Mouse (Mus musculus): ENCODE measurements around the gene Adamts20. TPM values are rescaled to one million over a fixed set of nuclear protein-coding genes. Genes with fewer than 3 reads are reported as not detected.

Gene Adamts20
- polyA plus RNA-seq, 1 experiment, result not detected

DNA sequence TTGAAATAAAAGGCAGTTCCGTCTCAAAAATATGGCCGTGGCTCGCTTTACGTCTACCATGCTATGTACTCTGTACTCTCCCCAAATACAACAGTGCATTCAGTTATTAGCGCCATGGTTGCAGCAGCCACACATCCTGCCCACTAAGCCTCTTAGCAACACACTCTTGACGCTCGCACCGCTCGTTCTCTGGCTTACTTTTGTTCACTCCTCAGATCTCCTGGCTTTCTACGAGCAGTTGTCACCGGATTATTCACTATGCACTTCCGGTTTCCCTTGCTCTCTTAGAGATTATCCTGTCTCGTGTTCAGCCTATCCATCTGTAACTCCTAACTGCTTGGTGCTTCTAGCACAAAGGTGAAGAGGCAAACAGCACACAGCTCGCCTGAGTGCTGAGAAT is 337 bp downstream of the Adamts20 start:
- Histone ChIP-seq H3ac (ENCODE audit: control insufficient read depth, insufficient read length) (no peak overlapping the region), H3K4me2 (ENCODE audit: low read depth) (no peak overlapping the region), H3K36me3 (ENCODE audit: control insufficient read depth, insufficient read depth) (no peaks in the 10 kb centered on the region), H3K4me3 (no peak overlapping the region), H3K79me2 (ENCODE audit: control insufficient read depth, insufficient read depth) (no peaks in the 10 kb centered on the region), H3K27me3 (ENCODE audit: control insufficient read depth, insufficient read depth, insufficient read length) (peaks cover 6% of the 10 kb centered on the region)
- TF ChIP-seq TCF12 (IDR thresholded peaks at IDR 0.05; ENCODE audit: insufficient read depth, poor library complexity, severe bottlenecking) (no peak), MYOD1 (IDR thresholded peaks at IDR 0.05; ENCODE audit: control insufficient read depth in 1 of 3, insufficient read length in 2 of 3, low read depth in 2 of 3) (no peak), CEBPB (IDR thresholded peaks at IDR 0.05; ENCODE audit: insufficient read depth, poor library complexity, severe bottlenecking) (no peak), POLR2A (IDR thresholded peaks at IDR 0.05; ENCODE audit: insufficient read length, low read depth) (no peak), POLR2AphosphoS2 (IDR thresholded peaks at IDR 0.05; ENCODE audit: insufficient read length, low read depth) (no peak), REST (IDR thresholded peaks at IDR 0.05; ENCODE audit: insufficient read depth, insufficient read length) (no peak), E2F4 (IDR thresholded peaks at IDR 0.05; ENCODE audit: insufficient read depth) (no peak), TCF3 (IDR thresholded peaks at IDR 0.05; ENCODE audit: insufficient read length, low read depth) (no peak), MYOG (IDR thresholded peaks at IDR 0.05; ENCODE audit: control insufficient read depth in 1 of 3, insufficient read depth in 1 of 3, insufficient read length in 2 of 3, low read depth in 2 of 3) (no peak), USF1 (IDR thresholded peaks at IDR 0.05; ENCODE audit: low read depth) (no peak), MAX (IDR thresholded peaks at IDR 0.05; ENCODE audit: low read depth) (no peak), SRF (IDR thresholded peaks at IDR 0.05; ENCODE audit: control insufficient read depth, insufficient read length, low read depth) (no peak)

DNA sequence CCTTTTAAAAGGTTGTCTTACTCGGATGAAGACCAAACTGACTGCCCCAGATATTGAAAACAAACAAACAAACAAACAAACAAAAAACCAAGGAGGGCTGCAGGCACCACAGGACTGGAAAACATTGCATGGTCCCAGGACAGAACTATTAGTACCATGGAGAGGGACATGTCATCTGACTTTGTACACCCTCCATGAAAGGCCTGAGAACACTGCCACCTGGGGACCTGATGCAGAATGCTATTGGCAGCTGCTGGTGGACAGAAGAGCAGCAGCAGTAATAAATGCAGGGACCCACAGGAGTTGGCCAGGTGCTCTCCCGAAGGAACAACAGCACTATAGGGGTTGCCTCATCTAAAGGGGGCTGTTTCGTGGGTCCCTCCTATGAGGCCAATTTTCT is 2.0 kb downstream of the Adamts20 start:
- TF ChIP-seq MYOG (IDR thresholded peaks at IDR 0.05; ENCODE audit: control insufficient read depth in 1 of 3, insufficient read depth in 1 of 3, insufficient read length in 2 of 3, low read depth in 2 of 3) (no peak), MAX (IDR thresholded peaks at IDR 0.05; ENCODE audit: low read depth) (no peak), CEBPB (IDR thresholded peaks at IDR 0.05; ENCODE audit: insufficient read depth, poor library complexity, severe bottlenecking) (no peak), USF1 (IDR thresholded peaks at IDR 0.05; ENCODE audit: low read depth) (peak; percentile 26), TCF3 (IDR thresholded peaks at IDR 0.05; ENCODE audit: insufficient read length, low read depth) (no peak), MYOD1 (IDR thresholded peaks at IDR 0.05; ENCODE audit: control insufficient read depth in 1 of 3, insufficient read length in 2 of 3, low read depth in 2 of 3) (no peak), REST (IDR thresholded peaks at IDR 0.05; ENCODE audit: insufficient read depth, insufficient read length) (peak; percentile 63), E2F4 (IDR thresholded peaks at IDR 0.05; ENCODE audit: insufficient read depth) (no peak)
- Histone ChIP-seq H3ac (ENCODE audit: control insufficient read depth, insufficient read length) (no peak overlapping the region), H3K4me2 (ENCODE audit: low read depth) (no peak overlapping the region), H3K27me3 (ENCODE audit: control insufficient read depth, insufficient read depth, insufficient read length) (peaks cover 6% of the 10 kb centered on the region), H3K79me2 (ENCODE audit: control insufficient read depth, insufficient read depth) (no peaks in the 10 kb centered on the region), H3K4me3 (no peak overlapping the region), H3K36me3 (ENCODE audit: control insufficient read depth, insufficient read depth) (no peaks in the 10 kb centered on the region)

DNA sequence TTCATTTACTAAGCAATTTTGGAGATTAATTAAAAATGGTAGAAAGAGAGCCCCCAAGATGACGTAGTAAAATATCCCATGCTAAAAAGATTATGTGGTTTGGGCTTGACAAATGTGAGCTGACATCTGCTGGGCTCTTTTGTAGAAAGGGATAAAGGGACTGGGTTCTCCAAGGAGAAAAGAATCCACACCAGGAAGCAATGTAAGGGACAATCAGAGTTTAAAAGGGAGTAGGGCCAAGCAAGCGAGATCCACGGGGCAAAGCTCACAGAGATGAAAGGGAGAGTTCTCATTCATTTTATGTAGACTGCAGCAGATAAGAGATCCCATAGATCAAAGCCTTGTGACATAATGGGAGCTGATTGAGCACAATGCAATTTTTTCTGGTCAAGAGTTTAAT is 3.0 kb downstream of the Adamts20 start:
- no peak overlapping the region for H3ac ChIP-seq (ENCODE audit: control insufficient read depth, insufficient read length)
- TF ChIP-seq MYOG (IDR thresholded peaks at IDR 0.05; ENCODE audit: control insufficient read depth in 1 of 3, insufficient read depth in 1 of 3, insufficient read length in 2 of 3, low read depth in 2 of 3) (no peak), CEBPB (IDR thresholded peaks at IDR 0.05; ENCODE audit: insufficient read depth, poor library complexity, severe bottlenecking) (no peak), SRF (IDR thresholded peaks at IDR 0.05; ENCODE audit: control insufficient read depth, insufficient read length, low read depth) (no peak), MAX (IDR thresholded peaks at IDR 0.05; ENCODE audit: low read depth) (no peak), E2F4 (IDR thresholded peaks at IDR 0.05; ENCODE audit: insufficient read depth) (no peak), MYOD1 (IDR thresholded peaks at IDR 0.05; ENCODE audit: control insufficient read depth in 1 of 3, insufficient read length in 2 of 3, low read depth in 2 of 3) (no peak), TCF12 (IDR thresholded peaks at IDR 0.05; ENCODE audit: insufficient read depth, poor library complexity, severe bottlenecking) (no peak)
- no peak overlapping the region for H3K4me2 ChIP-seq (ENCODE audit: low read depth)
- H3K4me3 ChIP-seq, result no peak overlapping the region
- no peaks in the 10 kb centered on the region for H3K79me2 ChIP-seq (ENCODE audit: control insufficient read depth, insufficient read depth)
- no peaks in the 10 kb centered on the region for H3K36me3 ChIP-seq (ENCODE audit: control insufficient read depth, insufficient read depth)
- H3K27me3 ChIP-seq (ENCODE audit: control insufficient read depth, insufficient read depth, insufficient read length), result peaks cover 10% of the 10 kb centered on the region

DNA sequence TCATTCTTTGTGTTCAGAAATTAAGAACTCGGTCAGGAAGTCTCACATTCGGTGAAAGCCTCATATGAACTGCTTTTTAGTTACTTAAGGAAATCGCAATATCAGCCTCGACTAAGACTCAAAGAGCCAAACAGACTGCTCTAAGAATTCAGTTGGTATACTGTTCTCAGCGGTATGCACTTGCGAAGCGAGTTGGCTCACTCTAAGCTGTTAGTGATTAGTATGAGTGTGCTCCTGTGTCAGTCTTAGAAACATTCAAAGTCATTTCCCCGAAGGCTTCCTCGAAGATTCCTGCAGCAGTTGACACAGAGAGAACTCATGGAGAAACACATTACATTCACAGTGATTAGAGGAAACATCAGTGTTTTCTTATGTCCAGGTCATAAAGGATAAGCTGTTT is 4.1 kb downstream of the Adamts20 start:
- TF ChIP-seq MYOG (IDR thresholded peaks at IDR 0.05; ENCODE audit: control insufficient read depth in 1 of 3, insufficient read depth in 1 of 3, insufficient read length in 2 of 3, low read depth in 2 of 3) (no peak), POLR2AphosphoS2 (IDR thresholded peaks at IDR 0.05; ENCODE audit: insufficient read length, low read depth) (no peak), REST (IDR thresholded peaks at IDR 0.05; ENCODE audit: insufficient read depth, insufficient read length) (no peak), CEBPB (IDR thresholded peaks at IDR 0.05; ENCODE audit: insufficient read depth, poor library complexity, severe bottlenecking) (no peak), SRF (IDR thresholded peaks at IDR 0.05; ENCODE audit: control insufficient read depth, insufficient read length, low read depth) (no peak)
- Histone ChIP-seq H3ac (ENCODE audit: control insufficient read depth, insufficient read length) (no peak overlapping the region), H3K4me3 (no peak overlapping the region), H3K79me2 (ENCODE audit: control insufficient read depth, insufficient read depth) (no peaks in the 10 kb centered on the region), H3K4me2 (ENCODE audit: low read depth) (no peak overlapping the region), H3K36me3 (ENCODE audit: control insufficient read depth, insufficient read depth) (no peaks in the 10 kb centered on the region), H3K27me3 (ENCODE audit: control insufficient read depth, insufficient read depth, insufficient read length) (peaks cover 10% of the 10 kb centered on the region)

DNA sequence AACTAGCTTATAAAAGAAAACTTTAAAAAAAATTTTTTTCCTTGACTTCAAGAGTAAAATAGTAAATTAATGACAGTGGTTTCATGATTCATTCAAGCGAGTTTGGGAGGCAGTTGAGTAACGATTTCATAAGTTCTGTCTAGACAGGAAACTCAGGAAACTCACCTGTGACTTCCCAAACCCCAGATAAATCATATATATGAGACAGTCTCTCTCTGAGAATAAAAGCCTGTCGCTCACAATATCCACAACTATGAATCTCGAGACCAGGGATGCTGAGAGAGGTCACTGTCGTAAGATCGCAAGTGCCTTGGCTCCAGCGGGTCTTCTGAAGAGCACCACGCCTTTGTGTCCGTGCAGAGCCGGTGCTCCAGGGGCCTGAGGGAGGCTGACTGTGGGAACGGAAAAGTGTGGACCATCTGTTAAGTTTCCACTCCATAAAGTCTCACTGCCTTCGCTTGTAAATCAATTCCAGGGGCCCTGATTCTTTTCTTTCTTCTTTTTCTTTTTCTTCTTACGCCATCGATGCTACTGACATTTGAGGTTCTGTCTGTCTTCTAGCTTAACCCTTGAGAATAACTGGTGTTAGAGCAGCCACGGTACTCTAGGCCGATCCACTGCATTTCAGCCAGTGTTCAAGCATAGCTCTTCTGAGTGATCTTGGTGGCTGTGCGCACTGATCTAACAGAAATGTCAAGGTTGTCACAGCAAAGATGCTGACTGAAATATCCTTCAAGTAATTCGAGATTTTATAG is 7.4 kb downstream of the Adamts20 start:
- H3K36me3 ChIP-seq (ENCODE audit: control insufficient read depth, insufficient read depth), result no peaks in the 10 kb centered on the region
- H3K27me3 ChIP-seq (ENCODE audit: control insufficient read depth, insufficient read depth, insufficient read length), result peaks cover 10% of the 10 kb centered on the region
- H3K79me2 ChIP-seq (ENCODE audit: control insufficient read depth, insufficient read depth), result no peaks in the 10 kb centered on the region
- H3ac ChIP-seq (ENCODE audit: control insufficient read depth, insufficient read length), result no peak overlapping the region
- no peak overlapping the region for H3K4me3 ChIP-seq
- H3K4me2 ChIP-seq (ENCODE audit: low read depth), result no peak overlapping the region
- TF ChIP-seq POLR2A (IDR thresholded peaks at IDR 0.05; ENCODE audit: insufficient read length, low read depth) (no peak), MAX (IDR thresholded peaks at IDR 0.05; ENCODE audit: low read depth) (no peak), TCF12 (IDR thresholded peaks at IDR 0.05; ENCODE audit: insufficient read depth, poor library complexity, severe bottlenecking) (no peak)
